Mouse (Mus musculus) C2C12 (cell line): ENCODE results near the gene Slc7a9.

ENCODE experiments used
- CEBPB ChIP-seq: IDR thresholded peaks from one replicate; pipeline ENCODE4 v1.6.1; 2011; ENCODE audit warnings: low read depth, mild to moderate bottlenecking, control low read depth, moderate library complexity
- CTCF ChIP-seq: IDR thresholded peaks from one replicate; pipeline ENCODE4 v1.5.1; 2011; ENCODE audit not compliant: control insufficient read depth, insufficient read depth, insufficient read length
- FOSL1 ChIP-seq: IDR thresholded peaks from one replicate; pipeline ENCODE4 v1.8.0; 2011; ENCODE audit warnings: mild to moderate bottlenecking, low read length; ENCODE audit not compliant: poor library complexity, insufficient read depth, severe bottlenecking
- MAX ChIP-seq: IDR thresholded peaks from one replicate; pipeline ENCODE4 v1.6.1; 2011; ENCODE audit warnings: mild to moderate bottlenecking, control low read depth
- MYOD1 ChIP-seq: IDR thresholded peaks from one replicate; pipeline ENCODE4 v1.6.1; 2011; ENCODE audit warnings: low read depth; ENCODE audit not compliant: control insufficient read depth, insufficient read length
- MYOG ChIP-seq: IDR thresholded peaks from one replicate; pipeline ENCODE4 v1.6.1; 2011; ENCODE audit not compliant: control insufficient read depth, insufficient read length; ENCODE audit errors: extremely low read depth
- USF1 ChIP-seq: IDR thresholded peaks from one replicate; pipeline ENCODE4 v1.6.1; 2011; ENCODE audit warnings: low read depth, mild to moderate bottlenecking, control low read depth, moderate library complexity

DNA sequence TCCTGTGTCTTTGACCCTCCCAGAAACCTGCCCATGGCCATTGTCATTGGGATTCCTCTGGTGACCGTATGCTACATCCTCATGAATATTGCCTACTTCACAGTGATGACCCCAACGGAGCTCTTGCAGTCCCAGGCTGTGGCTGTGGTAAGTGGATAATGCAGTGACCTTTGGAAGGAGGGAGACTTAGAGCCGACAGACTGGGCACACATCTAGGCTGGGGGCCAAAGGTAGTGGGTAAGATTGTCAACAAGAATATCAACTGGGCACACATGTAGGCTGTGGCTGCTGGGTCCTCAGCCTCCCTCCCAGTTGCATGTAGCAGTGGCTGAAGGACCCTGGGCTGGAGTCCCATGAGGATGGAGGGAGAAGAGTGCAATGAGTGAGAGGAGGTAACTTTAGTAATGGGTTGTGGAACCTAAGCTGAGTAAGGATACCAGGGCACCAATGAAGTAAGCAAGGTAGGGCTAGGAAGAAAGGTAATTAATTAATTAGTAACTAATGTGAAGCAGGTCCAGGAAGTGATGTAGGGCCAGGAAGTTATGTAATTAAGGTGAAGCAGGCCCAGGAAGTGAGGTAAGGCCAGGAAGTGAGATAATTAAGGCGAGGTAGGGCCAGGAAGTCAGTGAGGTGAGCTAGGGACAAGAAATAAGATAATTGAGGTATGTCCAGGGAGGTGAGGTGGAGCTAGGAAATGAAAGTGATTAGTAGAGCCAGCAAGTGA, 7.7 kb downstream of the Slc7a9 start:
- TF ChIP-seq CTCF, result no peak
- TF ChIP-seq USF1, result no peak
- TF ChIP-seq MYOD1, result no peak
- TF ChIP-seq MAX, result no peak
- no peak for TF ChIP-seq MYOG
- no peak for TF ChIP-seq CEBPB
- no peak for TF ChIP-seq FOSL1
